ENCODE assay signal across 20 mouse cellular contexts in genomic region chr4:143394181-143394580, GRCm38 (mm10). TPM values are rescaled to one million over a fixed set of nuclear protein-coding genes. Genes with fewer than 3 reads are reported as not detected.
"Had no signal": no experiment of that assay in that cellular context is flagged by ENCODE, and none has a peak within 500 bp of the region (broad histone marks: within the 10 kb centered on the region; RNA-seq: fewer than 3 reads in every experiment).

Pramel1 (plus strand) TSS chr4:143394428.

- H3K27me3 ChIP-seq: lung, embryonic 15.5 days had no signal

- H3K9ac ChIP-seq: liver, embryonic 12.5 days; lung, embryonic 15.5 days; midbrain, embryonic 13.5 days; neural tube, embryonic 12.5 days had no signal

- H3K4me3 ChIP-seq: layer of hippocampus, adult 2 months; limb, embryonic 10.5 days; liver, embryonic 12.5 days; lung, embryonic 15.5 days; midbrain, embryonic 13.5 days; myocyte; neural tube, embryonic 12.5 days had no signal

- H3K27ac ChIP-seq: layer of hippocampus, adult 2 months; limb, embryonic 10.5 days; liver, embryonic 12.5 days; lung, embryonic 15.5 days; midbrain, embryonic 13.5 days; neural tube, embryonic 12.5 days; stomach, postnatal 0 days had no signal

- H3K4me1 ChIP-seq: liver, embryonic 12.5 days; lung, embryonic 15.5 days; midbrain, embryonic 13.5 days; neural tube, embryonic 12.5 days had no signal

- H3K9me3 ChIP-seq: liver, embryonic 12.5 days; lung, embryonic 15.5 days had no signal

- DNase-seq: kidney, adult 11 months; kidney, postnatal 10 days; kidney, postnatal 4 days; lung, postnatal 36 days; thymus, postnatal 4 days had no signal

- H3K36me3 ChIP-seq: limb, embryonic 10.5 days; liver, embryonic 12.5 days; lung, embryonic 15.5 days; midbrain, embryonic 13.5 days; neural tube, embryonic 12.5 days had no signal

RNA-seq across cellular contexts. Expression of gene Pramel1, which starts in this region (rescaled TPM):
- total RNA-seq: layer of hippocampus, adult 2 months; left cerebral cortex, adult 18-20 months; left cerebral cortex, postnatal 10 days; megakaryocyte progenitor cell, adult 5-6 weeks; neutrophil, adult 5-6 weeks had no signal
- polyA plus RNA-seq: kidney, embryonic 14.5 days; limb, embryonic 10.5 days; liver, embryonic 12.5 days; liver, embryonic 16.5 days; lung, embryonic 15.5 days; midbrain, embryonic 13.5 days; myocyte; neural tube, embryonic 12.5 days; stomach, postnatal 0 days; thymus, postnatal 0 days had no signal
